Mouse (Mus musculus): Measurements from ENCODE around the gene Padi3.

Gene Padi3

GRCm38 (mm10) chr4:140810458-140811260 lies at the start of gene Padi3:
Padi3 (minus strand) TSS chr4:140810648.
- no peak for DNase-seq (ENCODE audit: low read depth)

GRCm38 (mm10) chr4:140859291-140859690 lies 48.8 kb upstream of the Padi3 start:
- no peak for DNase-seq (ENCODE audit: low read depth)

DNA sequence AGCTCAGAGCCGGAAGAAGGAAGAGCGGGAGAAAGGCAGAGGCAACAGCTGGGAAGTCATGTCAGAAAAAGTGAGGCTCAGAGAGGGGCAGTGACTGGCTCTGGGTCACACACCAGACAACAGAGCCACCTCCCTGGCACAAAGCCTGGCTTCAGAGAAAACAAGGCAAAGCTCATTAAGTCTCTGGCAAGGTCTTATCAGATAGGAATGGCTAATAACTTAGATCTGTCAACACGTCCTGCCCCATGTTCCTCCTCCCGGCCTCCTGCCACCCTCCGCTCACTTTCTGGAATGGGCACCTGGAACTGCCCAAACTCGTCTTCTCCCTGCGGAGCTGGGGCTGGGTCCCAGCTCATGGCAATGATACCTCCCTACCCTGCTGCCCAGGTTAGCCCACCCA lies 47.4 kb upstream of the Padi3 start:
- DNase-seq (ENCODE audit: low read depth): no peak

DNA sequence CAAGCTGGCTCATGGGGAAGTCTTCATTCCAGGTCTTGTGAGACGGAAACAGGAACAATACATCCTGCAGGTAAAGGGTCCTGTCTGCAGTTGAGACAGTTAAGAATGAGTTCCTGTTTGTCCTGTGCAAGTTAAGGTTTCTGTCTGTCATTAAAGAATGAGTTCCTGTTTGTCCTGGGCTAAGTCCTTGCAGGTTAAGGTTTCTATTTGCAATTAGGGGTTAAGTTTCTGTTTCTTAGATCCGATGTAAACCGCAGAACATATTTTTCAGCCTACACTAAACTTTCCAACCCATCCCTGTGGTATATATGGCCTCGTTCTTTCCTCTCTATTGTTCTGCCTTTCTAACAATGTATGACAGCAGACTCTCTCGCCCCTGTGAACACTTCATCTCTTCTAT lies 46.6 kb upstream of the Padi3 start:
- no peak for DNase-seq (ENCODE audit: low read depth)

GRCm38 (mm10) chr4:140855151-140855550 lies 44.7 kb upstream of the Padi3 start:
- DNase-seq (ENCODE audit: low read depth): no peak

DNA sequence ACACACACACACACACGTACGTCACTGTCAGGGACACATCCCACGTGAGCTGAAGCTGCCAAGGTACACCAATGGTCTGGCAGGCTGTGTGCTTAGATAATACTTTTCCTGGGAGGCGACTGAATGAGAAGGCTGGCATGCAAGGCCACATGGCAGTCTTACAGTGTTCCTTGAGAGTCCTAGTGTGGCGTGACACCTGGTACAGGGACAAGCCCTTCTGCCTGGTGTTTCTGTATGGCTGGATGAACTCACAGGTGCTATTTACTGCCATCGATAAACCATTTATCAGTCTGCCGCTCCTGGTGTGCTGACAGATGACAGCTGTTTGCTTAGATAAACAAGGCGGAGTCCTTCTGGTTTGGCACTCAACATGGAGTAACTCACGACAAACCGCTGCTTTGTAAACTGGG lies 44.0 kb upstream of the Padi3 start:
- no peak for DNase-seq (ENCODE audit: low read depth)

- DNase-seq (ENCODE audit: low read depth): no peak
Observed at GRCm38 (mm10) chr4:140853626-140854025, 43.2 kb upstream of the Padi3 start.

GRCm38 (mm10) chr4:140849310-140849709 lies 38.9 kb upstream of the Padi3 start:
- no peak for DNase-seq (ENCODE audit: low read depth)

GRCm38 (mm10) chr4:140845666-140846065 lies 35.2 kb upstream of the Padi3 start, which contains the start of gene Padi1:
Padi1 (minus strand) TSS chr4:140845778.
- DNase-seq (ENCODE audit: low read depth): no peak

- DNase-seq (ENCODE audit: low read depth): no peak
Observed at GRCm38 (mm10) chr4:140844991-140845390, 34.5 kb upstream of the Padi3 start.

DNA sequence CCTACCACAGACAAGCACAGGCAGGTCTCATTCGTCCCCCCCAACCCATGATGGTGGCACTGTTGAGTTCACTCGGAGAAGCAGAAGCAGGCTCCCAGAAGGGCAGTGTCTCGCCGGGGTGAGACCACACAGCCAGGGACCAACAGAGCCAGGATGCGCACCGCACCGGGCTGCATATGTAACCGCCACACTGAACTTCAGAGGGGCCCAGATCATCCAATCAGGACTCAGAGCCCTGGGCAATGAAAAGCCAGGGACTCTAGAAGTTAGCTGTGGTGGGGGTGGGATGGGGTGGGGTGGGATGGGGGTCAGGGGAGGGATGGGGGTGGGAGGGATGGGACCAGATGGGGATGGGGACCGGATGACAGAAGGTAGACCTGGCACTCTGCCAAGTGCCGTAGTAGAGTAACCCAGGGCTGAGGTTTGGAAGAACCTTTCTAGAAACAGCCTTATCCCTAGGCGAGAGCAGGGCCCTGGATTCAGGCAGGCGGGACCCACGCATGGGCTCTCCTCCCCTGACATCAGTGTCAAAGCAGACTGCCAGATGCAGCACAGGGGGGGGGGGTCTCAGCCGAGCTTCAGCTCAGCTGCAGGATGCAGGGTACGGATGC lies 33.3 kb upstream of the Padi3 start:
- DNase-seq (ENCODE audit: low read depth): no peak

DNA sequence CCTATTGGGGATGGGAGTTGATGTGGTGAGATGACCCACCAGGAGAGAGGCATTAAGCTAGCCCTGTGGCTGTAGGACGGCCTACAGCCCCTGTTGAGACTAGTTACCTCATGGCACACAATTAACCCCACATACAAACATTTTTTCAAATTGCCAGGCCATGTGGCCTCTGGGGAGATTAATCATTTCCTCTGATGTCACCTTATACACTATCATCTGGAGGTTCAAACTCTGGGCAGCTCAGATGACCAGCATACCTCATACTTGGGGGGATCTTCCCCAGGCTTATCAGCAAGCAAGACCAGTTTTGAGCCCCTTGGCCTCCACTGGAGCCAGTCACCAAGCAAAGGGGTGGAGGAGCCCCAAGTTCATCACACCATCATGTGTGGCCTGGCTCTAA lies 32.5 kb upstream of the Padi3 start:
- no peak for DNase-seq (ENCODE audit: low read depth)

- no peak for DNase-seq (ENCODE audit: low read depth)
Observed at GRCm38 (mm10) chr4:140837879-140838278, 27.4 kb upstream of the Padi3 start.

GRCm38 (mm10) chr4:140836208-140836866 lies 25.9 kb upstream of the Padi3 start:
- no peak for DNase-seq (ENCODE audit: low read depth)

DNA sequence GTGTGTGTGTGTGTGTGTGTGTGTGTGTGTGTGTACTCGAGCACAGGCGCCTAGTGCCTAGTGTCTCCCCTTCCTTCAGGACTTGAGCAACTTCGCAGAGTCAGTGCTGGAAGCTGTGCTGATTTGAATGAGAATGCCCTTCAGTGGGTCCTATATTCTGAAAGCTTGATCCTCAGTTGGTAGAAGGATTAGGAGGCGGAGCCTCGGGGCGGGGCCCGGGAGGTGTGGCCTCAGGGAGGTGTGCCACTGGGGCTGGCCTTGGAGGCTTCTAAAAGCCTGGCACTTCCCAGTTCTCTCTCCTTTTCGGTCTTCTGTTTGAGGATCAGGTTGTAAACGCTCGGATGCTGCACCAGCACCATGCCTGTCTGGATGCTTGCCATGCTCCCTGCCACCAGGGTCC lies 25.2 kb upstream of the Padi3 start:
- DNase-seq (ENCODE audit: low read depth): no peak

DNA sequence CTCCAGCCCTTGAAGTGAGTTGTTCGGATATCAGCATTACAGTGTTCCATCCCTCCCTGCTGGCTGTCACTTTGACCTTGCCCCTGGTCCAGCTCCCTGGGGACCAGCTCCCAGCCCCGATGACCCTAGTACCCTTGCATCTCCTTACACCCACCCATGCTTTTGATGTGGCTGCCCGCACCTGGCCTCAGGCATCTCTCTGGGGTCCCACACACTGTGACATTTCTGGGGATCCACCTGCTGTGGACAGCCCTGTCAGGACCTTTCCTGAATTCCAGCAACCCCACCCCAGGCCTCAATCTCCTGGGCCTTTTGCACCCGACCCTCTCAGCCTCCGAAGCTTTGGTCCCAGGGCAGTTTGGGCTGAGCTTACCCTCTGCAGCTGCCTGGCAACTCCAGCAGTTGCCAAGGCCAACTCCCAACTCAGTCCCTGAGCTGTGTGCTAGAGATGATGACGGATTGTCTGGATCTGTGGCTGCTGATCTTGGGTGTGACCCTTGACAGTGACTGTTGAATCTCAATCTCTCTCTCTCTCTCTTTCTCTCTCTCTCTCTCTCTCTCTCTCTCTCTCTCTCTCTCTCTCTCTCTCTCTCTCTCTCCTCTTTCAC lies 24.0 kb upstream of the Padi3 start:
- no peak for DNase-seq (ENCODE audit: low read depth)

DNA sequence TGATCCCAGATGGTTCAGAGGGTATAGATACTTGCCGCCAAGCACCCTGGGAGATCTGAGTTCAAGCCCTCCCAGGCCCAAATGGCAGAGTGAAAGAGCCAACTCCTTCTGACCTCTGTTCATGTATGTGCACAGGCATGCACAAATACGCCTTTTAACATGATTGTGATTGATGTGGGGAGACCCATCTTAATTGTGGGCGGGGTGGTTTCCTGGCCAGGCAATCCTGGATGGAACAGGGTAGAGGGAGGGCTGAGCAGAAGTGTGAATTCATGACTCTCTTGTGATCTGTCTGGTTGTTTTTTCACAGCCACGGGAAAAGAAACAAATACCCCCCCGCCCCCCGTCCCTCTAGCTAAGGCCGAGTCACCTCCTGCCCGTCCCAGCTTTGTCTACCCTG lies 22.4 kb upstream of the Padi3 start:
- no peak for DNase-seq (ENCODE audit: low read depth)

GRCm38 (mm10) chr4:140831808-140832207 lies 21.4 kb upstream of the Padi3 start:
- no peak for DNase-seq (ENCODE audit: low read depth)

GRCm38 (mm10) chr4:140827237-140827636 lies 16.8 kb upstream of the Padi3 start:
- DNase-seq (ENCODE audit: low read depth): no peak

DNA sequence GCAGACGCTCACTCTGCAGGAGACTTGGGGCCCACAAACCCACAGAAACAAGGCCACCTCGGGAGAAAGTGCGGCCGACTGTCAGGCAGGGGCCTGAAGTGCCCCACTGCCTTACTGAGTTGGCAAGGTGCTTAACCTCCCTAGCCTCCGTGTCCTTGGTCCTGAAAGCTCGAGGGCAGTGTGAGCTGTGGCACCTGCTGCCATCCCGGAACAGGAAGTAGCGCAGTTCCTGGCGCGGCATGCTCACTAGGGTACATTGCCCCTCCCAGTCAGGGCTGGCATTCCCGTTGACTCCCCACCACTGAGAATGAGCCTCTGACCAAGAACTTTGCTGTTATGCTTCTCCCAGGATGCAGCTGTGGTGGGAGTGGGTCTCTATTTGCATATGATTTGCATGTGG lies 15.5 kb upstream of the Padi3 start:
- DNase-seq (ENCODE audit: low read depth): no peak

DNA sequence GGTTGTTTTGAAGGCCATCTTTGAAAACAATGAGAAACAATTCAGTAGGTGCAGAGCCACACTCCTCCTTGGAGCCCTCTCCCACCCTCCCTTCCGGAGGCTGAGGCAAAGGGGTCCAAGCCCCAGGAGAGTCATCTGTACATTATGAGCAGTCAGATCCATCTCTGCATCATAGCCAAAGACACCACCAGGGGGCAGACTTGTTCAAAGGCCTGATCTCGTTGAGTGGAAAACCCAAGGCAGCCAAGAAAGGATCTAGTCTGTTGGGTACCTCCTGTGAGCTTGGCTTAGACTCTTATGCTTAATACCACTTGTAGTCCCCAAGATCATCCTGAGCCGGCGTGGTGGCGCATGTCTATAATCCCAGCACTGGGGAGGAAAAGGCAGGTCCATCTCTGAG lies 11.5 kb upstream of the Padi3 start:
- DNase-seq (ENCODE audit: low read depth): no peak

- no peak for DNase-seq (ENCODE audit: low read depth)
Observed at GRCm38 (mm10) chr4:140817413-140817812, 7.0 kb upstream of the Padi3 start.

Data from fibroblast of lung, adult 2 months (primary cell).